Mouse (Mus musculus) cortical plate, adult 2 months (tissue): ENCODE results near the gene Foxa3.

Experiments
- CTCF ChIP-seq: fragments of 200-500 bp; IDR thresholded peaks from 2 replicates; pipeline ENCODE4 v1.5.1; 2011; ENCODE audit warnings: mild to moderate bottlenecking, control low read depth, low read length; ENCODE audit not compliant: insufficient read depth; ENCODE audit errors: extremely low read depth
- POLR2A ChIP-seq: fragments of 200-500 bp; IDR thresholded peaks from 2 replicates; pipeline ENCODE4 v1.6.1; 2011; ENCODE audit warnings: mild to moderate bottlenecking, low read length, control low read depth; ENCODE audit not compliant: insufficient read depth; ENCODE audit errors: extremely low read depth

- TF ChIP-seq CTCF (no peak), POLR2A (no peak)
These were observed 31.8 kb upstream of the Foxa3 start for GRCm38 (mm10) chr7:19055108-19055507.
